Mouse (Mus musculus) MEL (cell line): ENCODE data around the gene Necab3.

Source experiments
- CHD2 ChIP-seq: IDR thresholded peaks from 2 replicates; pipeline ENCODE4 v1.6.1; 2011; ENCODE audit warnings: low read length, improper control_type of control experiment
- CTCF ChIP-seq, 3 experiments: IDR thresholded peaks in 2 of 3; conservative IDR thresholded peaks in 1 of 3; 2 replicates each; pipeline ENCODE4 v1.5.1; 2011 to 2012; ENCODE audit warnings: low read length in 3 of 3, low read depth in 2 of 3, mild to moderate bottlenecking in 2 of 3, improper control_type of control experiment in 1 of 3, inconsistent platforms in 1 of 3, mixed read lengths in 1 of 3, moderate library complexity in 1 of 3; ENCODE audit not compliant: control insufficient read depth in 1 of 3, insufficient read depth in 1 of 3, poor library complexity in 1 of 3, severe bottlenecking in 1 of 3
- EP300 ChIP-seq, 2 experiments: IDR thresholded peaks; 2 replicates each; pipeline ENCODE4 v1.6.1; 2011; ENCODE audit warnings: improper control_type of control experiment in 2 of 2, low read length in 2 of 2, low read depth in 1 of 2, mild to moderate bottlenecking in 1 of 2
- HCFC1 ChIP-seq: IDR thresholded peaks from 2 replicates; pipeline ENCODE4 v1.6.1; 2012; ENCODE audit warnings: low read depth, mild to moderate bottlenecking, inconsistent platforms, low read length, improper control_type of control experiment, moderate library complexity
- KAT2A ChIP-seq: conservative IDR thresholded peaks from 2 replicates; pipeline ENCODE4 v1.6.1; 2012; ENCODE audit warnings: low read depth, low read length, improper control_type of control experiment, inconsistent platforms
- MAX ChIP-seq: IDR thresholded peaks from 2 replicates; pipeline ENCODE4 v1.6.1; 2011; ENCODE audit warnings: low read length, improper control_type of control experiment
- NRF1 ChIP-seq: IDR thresholded peaks from 2 replicates; pipeline ENCODE4 v1.6.1; 2014; ENCODE audit warnings: low read depth, mild to moderate bottlenecking, inconsistent platforms, low read length, improper control_type of control experiment, moderate library complexity; ENCODE audit not compliant: poor library complexity, insufficient read depth, severe bottlenecking
- POLR2A ChIP-seq, 2 experiments: IDR thresholded peaks; 2 replicates each; pipeline ENCODE4 v1.6.1; 2011 to 2012; ENCODE audit warnings: low read length in 2 of 2, mild to moderate bottlenecking in 2 of 2, control low read depth in 1 of 2, improper control_type of control experiment in 1 of 2, low read depth in 1 of 2, moderate library complexity in 1 of 2; ENCODE audit not compliant: control insufficient read depth in 1 of 2, insufficient read depth in 1 of 2, poor library complexity in 1 of 2
- POLR2AphosphoS2 ChIP-seq: IDR thresholded peaks from 2 replicates; pipeline ENCODE4 v1.6.1; 2011; ENCODE audit warnings: low read length, improper control_type of control experiment
- SMC3 ChIP-seq: IDR thresholded peaks from 2 replicates; pipeline ENCODE4 v1.6.1; 2011; ENCODE audit warnings: low read depth, low read length, improper control_type of control experiment
- UBTF ChIP-seq: IDR thresholded peaks from 2 replicates; pipeline ENCODE4 v1.6.1; 2012; ENCODE audit warnings: low read depth, mild to moderate bottlenecking, inconsistent platforms, low read length, improper control_type of control experiment, moderate library complexity, borderline replicate concordance; ENCODE audit not compliant: insufficient read depth
- ZC3H11A ChIP-seq: IDR thresholded peaks from 2 replicates; pipeline ENCODE4 v1.6.1; 2012; ENCODE audit warnings: low read depth, mild to moderate bottlenecking, inconsistent platforms, low read length, improper control_type of control experiment

DNA sequence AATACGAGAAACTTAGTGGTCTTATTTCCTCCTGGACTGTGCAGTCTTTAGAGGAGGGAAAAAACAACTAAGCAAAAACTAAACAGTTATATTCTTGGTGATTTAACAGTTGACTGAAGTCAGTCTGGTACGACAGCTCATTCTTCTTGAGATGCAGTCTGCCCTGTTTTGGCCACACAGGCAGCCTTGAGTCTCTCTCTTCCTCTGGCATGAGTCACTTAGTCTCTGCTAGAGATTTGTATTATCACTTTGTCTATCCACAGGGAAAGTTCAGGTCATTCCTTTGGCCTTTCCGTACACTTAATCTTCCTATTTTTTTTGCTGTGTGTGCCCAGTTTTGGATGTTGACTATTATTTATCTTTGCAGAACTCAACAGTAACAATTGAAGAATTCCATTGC, 48.5 kb downstream of the Necab3 start:
- TF ChIP-seq UBTF (no peak), POLR2A (IDR thresholded peaks at IDR 0.05; ENCODE audit: control insufficient read depth in 1 of 2, insufficient read depth in 1 of 2, low read depth in 1 of 2, low read length in 2 of 2, poor library complexity in 1 of 2) (no peak), NRF1 (no peak), CTCF (IDR thresholded peaks at IDR 0.05 in 2 of 3, conservative IDR thresholded peaks at IDR 0.05 in 1 of 3; ENCODE audit: control insufficient read depth in 1 of 3, insufficient read depth in 1 of 3, low read depth in 2 of 3, low read length in 3 of 3, poor library complexity in 1 of 3, severe bottlenecking in 1 of 3) (no peak), KAT2A (no peak), EP300 (IDR thresholded peaks at IDR 0.05; ENCODE audit: low read depth in 1 of 2, low read length in 2 of 2) (no peak), POLR2AphosphoS2 (no peak), MAX (no peak), HCFC1 (no peak), ZC3H11A (no peak), SMC3 (no peak), CHD2 (no peak)
